Mouse (Mus musculus): ENCODE measurements at regions not wholly inside any gene's neighbourhood (a gene's known extent, or its start where the extent isn't known, plus 50 kb on each side); places are given as distances from the start of the nearest gene placed in this dataset.

DNA sequence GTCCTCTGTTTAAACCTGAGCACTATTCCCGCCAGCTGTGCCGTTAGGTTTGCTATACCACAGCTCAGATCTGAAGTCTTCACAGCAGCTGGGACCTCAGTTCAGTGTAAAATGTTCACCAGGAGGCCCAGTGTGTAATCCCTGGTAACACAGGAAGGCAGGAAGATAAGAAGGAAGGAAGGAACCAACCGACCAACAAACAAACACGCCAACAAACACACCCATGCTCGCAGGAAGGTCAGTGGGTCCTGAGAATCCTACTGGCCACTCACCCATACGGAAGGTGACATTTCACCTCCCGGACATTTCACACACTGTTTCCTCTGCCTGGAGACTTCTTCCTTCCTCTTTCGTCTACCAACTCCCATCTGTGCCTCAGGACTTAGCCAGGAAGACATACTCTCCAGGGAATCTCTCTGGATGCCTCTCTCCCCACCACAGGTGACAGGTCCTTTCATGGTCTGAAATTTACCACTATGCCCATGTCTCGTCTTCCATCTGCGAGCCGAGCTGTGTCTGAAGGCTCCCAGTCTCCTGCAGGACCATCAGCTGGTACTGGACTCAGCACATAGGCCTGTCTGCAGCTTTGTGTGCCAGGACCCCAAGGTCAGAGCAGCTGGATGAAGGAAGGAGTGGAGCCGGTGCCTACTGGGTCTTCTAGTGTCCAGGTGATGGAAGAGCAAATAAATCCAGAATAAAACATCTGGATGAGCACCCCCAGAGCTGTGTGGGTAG is 61.1 kb upstream of the Xpa start:
- no peak for DNase-seq (ENCODE audit: low spot score in 2 of 2)

DNA sequence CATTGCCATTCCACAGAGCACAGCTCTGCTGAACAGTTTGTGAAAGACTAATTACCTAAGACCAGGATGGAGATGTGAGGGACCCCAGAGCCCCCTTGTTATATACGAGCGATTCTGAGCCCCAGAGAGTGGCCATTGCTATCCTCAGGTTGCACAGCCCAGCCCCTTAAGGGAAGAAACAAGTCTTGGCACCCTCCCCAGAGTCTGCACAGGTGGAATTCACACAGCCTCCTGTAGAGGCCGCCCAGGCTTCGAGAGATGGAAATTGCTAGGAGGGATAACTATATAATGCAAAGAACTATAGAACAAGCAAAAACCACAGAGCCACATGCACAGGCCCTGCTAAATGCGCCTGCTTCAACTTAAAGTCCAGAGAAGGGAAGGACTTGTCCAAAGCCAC is 62.7 kb upstream of the Xpa start:
- DNase-seq (ENCODE audit: low spot score in 2 of 2) = peak; percentile 36 to 49

DNA sequence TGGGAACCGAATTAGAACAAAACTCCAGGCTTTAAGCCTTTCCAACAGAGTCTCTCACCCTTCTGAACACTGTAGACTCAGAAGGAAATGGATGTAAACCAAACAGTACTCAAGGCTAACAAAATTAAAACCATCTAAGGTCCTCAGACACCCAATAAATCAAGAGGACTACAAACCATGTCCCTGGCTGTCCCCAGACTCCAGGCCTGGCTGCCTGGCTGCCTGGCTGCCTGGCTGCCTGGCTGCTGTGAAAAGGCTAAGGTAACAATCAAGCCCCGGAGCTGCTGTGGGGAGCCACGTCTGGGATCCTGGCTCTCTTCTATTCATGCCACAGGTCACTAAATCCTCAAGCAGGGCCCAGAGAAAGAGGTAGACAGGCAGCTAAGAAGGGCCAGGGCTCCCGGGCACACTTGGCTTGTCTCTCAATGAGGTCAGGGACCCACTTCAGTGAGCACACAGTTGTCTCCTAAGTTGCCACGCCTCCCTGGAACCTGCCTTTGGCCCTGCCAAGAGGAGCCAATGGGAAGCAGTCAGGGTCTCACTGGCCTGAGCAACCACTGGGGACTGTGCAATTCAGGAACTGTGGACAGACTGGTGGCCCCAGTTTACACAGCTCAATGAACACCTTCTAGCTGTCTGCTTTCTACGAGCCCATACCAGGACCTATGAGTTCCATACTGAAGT is 72.6 kb upstream of the Xpa start:
- no peak for DNase-seq (ENCODE audit: low spot score in 2 of 2)

DNA sequence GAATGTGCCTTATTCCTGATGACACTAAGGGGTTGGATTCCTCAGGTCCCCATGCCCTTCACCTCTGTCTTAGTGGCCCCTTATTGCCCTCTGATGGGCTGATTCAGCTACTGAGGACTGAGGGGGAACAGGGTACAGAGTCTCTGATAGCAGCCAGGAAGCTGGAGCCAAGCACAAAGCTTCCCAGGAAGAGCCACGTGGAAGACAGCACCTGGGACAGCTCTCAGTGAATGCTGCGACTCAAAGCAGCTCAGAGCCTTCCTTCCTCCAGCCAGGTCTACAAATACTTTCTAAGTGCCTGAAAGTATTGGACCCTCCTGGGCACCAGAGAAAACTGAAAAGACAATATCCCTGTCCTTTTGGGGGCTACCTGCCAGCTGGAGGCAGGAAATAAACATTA is 72.3 kb upstream of the Foxe1 start:
- no peak for DNase-seq (ENCODE audit: low spot score in 2 of 2)

DNA sequence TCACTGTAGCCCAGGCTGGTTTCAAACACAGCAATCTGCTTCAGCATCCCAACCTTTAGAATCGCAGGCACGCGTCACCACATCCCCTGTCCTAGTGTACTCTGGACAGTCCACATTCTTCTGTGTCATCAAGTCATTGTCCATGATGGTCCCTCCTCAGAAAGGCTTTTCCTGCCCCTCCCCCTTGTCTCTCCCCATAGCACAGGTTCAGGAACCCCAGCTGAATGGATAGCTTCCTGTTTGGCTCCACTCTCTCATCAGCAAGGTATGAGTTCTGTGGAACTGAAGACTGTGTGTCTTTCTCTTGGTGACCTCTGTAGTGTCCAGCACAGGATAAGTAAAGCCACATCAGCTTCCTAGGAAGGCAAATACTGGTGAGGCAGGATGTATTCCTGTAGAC is 67.6 kb upstream of the Foxe1 start:
- DNase-seq (ENCODE audit: low spot score in 2 of 2) = no peak

DNA sequence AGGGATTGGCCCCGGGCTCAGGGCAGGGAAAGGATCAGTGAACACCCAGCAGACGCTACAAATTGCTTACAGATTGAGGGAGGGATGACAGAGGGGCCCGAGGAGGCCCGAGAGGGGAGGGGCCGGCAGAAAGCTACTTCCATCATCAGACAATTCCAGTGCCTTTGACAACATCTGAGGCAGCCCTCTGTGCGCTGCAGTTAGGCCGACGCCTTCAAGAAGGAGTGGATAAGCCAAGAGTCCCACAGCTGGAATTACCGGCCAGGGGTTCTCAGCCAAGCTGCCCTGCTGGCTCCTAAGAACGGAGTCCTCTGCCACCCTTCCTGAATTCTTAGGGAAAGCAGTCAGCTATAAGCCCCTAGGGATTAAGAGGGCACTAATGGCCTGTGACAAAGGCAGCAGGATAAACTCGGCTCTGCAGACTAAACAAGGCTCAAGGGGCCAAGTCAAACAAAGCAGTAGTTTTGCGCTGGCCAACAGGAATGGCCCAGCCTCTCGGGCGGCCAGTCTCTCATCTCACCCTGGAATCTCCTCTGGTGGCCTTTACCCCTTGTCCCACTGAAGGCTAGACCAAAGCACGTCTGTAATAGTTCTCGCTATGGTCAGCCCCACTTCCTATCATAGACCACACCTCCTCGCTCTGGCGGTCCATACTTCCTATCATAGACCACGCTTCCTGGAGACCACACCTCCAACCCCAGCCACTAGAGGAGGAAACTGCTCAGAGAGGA is 66.4 kb upstream of the Foxe1 start:
- DNase-seq (ENCODE audit: low spot score in 2 of 2) = no peak

DNA sequence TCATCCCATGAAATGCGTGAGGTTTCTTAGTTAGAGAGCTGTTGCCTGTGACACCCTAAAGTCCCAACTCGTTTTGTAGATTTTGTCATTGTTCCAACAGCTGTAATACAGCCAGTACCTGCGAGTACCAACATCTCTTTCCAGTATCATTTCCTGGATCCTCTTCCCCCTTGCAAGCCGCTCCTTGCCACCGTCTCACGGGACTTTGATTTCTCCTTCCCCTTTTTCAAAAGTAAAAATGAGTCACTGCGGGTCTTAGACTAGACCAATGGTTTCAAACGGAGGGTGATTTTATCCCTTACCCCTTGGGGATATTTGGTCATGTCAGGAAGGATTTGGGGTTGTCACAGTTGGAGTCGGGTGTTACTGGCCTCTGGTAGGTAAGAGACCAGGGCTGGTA is 56.5 kb upstream of the Foxe1 start:
- DNase-seq (ENCODE audit: low spot score in 2 of 2) = no peak

DNA sequence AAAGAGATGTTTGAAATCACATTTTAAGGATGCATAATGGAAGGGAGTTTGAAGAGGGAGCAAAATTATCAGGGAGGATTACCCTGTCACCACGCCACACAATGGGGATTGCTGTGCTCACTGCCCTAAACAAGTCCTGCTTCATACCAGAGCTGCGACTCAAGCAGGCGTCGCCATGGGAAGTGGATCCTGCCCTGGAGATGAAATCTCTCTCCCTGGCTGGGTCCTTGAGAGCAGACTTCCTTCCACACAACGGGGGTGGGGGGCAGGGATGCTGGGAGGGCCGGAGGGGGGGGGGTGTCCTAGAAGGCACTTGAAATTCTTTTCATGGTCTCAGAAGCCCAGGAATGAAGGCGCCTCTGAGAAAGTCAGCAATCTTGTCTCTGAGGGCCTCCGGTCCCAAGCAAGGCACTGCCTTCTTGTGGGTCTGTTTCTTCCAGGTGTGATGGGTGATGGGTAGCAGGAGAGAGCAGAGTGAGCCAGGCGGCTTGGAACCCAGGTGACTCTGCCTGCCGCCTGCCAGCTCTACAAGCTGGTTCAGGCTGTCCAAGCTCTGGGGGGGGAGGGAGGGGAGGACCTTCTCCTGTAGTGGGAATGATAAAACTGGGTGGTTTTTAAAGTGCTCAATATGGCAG is 51.7 kb upstream of the Foxe1 start:
- DNase-seq (ENCODE audit: low spot score in 2 of 2) = no peak

All from right cerebral cortex, postnatal 10 days (tissue).